Mouse (Mus musculus): Measurements from ENCODE around the gene Git1.

GRCm38 (mm10) chr11:77492911-77493332, 440 bp upstream of the Git1 start:
- TF ChIP-seq POLR2A (IDR thresholded peaks at IDR 0.05; ENCODE audit: insufficient read depth, low read depth, low read length): peak; percentile 77
- peak; percentile 26; the same call in 1 of the 2 replicates for TF ChIP-seq CTCF (IDR thresholded peaks at IDR 0.05; ENCODE audit: insufficient read depth, low read depth, low read length)
